Mouse (Mus musculus) spleen, adult 2 months (tissue): ENCODE measurements around the gene Smok2a.
"Not testable (repeated sequence)": the region's sequence is repeated elsewhere in the genome, so short reads cannot be mapped to it uniquely, and the experiment has no call there.

Source experiments
- CTCF ChIP-seq: fragments of 200-500 bp; IDR thresholded peaks from 2 replicates; pipeline ENCODE4 v1.5.1; 2011; ENCODE audit warnings: mild to moderate bottlenecking, inconsistent platforms; ENCODE audit not compliant: insufficient read depth, insufficient read length, insufficient replicate concordance; ENCODE audit errors: extremely low read depth
- POLR2A ChIP-seq: fragments of 200-500 bp; IDR thresholded peaks from 2 replicates; pipeline ENCODE4 v1.6.1; 2011; ENCODE audit warnings: low read depth, low read length, inconsistent platforms

GRCm38 (mm10) chr17:13174029-13174428 lies 47.0 kb upstream of the Smok2a start:
- TF ChIP-seq POLR2A, CTCF: not testable (repeated sequence)
